Mouse (Mus musculus): ENCODE data around the gene Gabpa.
A peak's percentile ranks its signal among the peaks of the same experiment; 100 is the strongest.

DNA sequence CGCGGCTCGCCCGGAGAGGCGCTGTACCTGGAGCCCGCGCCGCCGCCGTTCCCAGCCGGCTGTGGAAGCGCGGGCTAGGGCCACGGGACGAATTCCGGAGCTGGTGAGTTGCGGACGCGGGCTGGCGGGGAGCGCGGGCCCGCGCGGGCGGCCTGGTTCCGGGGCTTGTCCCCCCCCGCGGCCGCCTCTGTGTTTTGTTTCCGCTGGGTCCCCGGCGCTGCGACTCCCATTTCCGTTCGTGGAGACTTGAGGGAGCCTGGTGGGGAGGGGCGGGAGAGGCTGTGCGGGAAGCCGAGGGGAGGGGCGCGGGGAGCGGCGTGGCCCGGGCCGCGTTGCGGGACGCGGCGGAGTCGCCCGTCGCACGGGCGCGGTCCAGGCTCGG, 707 bp downstream of the Gabpa start, which contains the start of gene Atp5j:
- TF ChIP-seq POLR2AphosphoS2 (IDR thresholded peaks at IDR 0.05; ENCODE audit: insufficient read length, low read depth), result peak; percentile 67
- TF ChIP-seq E2F4 (IDR thresholded peaks at IDR 0.05; ENCODE audit: insufficient read depth), result no peak
- peak; percentile 63 for TF ChIP-seq POLR2A (IDR thresholded peaks at IDR 0.05; ENCODE audit: insufficient read length, low read depth)
- no peak for TF ChIP-seq MAX (IDR thresholded peaks at IDR 0.05; ENCODE audit: low read depth)
- TF ChIP-seq USF1 (IDR thresholded peaks at IDR 0.05; ENCODE audit: low read depth), result no peak
- no peak for TF ChIP-seq MYOD1 (IDR thresholded peaks at IDR 0.05; ENCODE audit: control insufficient read depth in 1 of 3, insufficient read length in 2 of 3, low read depth in 2 of 3)
- no peak for TF ChIP-seq MYOG (IDR thresholded peaks at IDR 0.05; ENCODE audit: control insufficient read depth in 1 of 3, insufficient read depth in 1 of 3, insufficient read length in 2 of 3, low read depth in 2 of 3)

Measured in myocyte (in vitro differentiated cells).